In genomic region chr12:83045001-83045531, GRCm38 (mm10) we compare ENCODE assay signal across 8 mouse cellular contexts.
DNase-seq lines count a peak whose midpoint lies in the region; ATAC-seq and TF ChIP-seq lines count a peak whose summit lies in the region.

No protein-coding gene starts in this region.

- TF ChIP-seq EP300 in heart, postnatal 0 days (IDR thresholded peaks at IDR 0.05; ENCODE audit: low read depth) = no peak

- 42% methylated on average over 12 of the region's 12 CpGs for WGBS in kidney, embryonic 16.5 days
- WGBS in heart, postnatal 0 days = 41% methylated on average over 12 of the region's 12 CpGs

- no peaks in the 10 kb centered on the region for H3K36me3 ChIP-seq in kidney, embryonic 16.5 days (ENCODE audit: insufficient read depth, low read length)
- H3K36me3 ChIP-seq in heart, postnatal 0 days (replicated peaks; ENCODE audit: control insufficient read depth, insufficient read depth, low read length) = no peaks in the 10 kb centered on the region

- H3K9ac ChIP-seq in kidney, embryonic 16.5 days (replicated peaks; ENCODE audit: low read length) = no peak overlapping the region
- H3K9ac ChIP-seq in heart, postnatal 0 days (replicated peaks; ENCODE audit: low read depth, low read length) = no peak overlapping the region

- ATAC-seq in kidney, embryonic 16.5 days (ENCODE audit: low FRiP score, low TSS enrichment) = no peak
- ATAC-seq in heart, postnatal 0 days (ENCODE audit: insufficient read depth, low read depth) = no peak

- no peak overlapping the region for H3K4me2 ChIP-seq in kidney, embryonic 16.5 days (replicated peaks; ENCODE audit: low read depth, low read length)
- H3K4me2 ChIP-seq in heart, postnatal 0 days (ENCODE audit: low read depth, low read length) = no peak overlapping the region

- H3K4me3 ChIP-seq in kidney, embryonic 16.5 days (ENCODE audit: low read length) = no peak overlapping the region
- H3K4me3 ChIP-seq in heart, postnatal 0 days (ENCODE audit: low read depth, low read length) = no peak overlapping the region

- H3K27ac ChIP-seq in kidney, embryonic 16.5 days (ENCODE audit: low read length) = no peak overlapping the region
- H3K27ac ChIP-seq in heart, postnatal 0 days (ENCODE audit: low read depth) = no peak overlapping the region

- DNase-seq in kidney, adult 11 months = peak; percentile 28
- DNase-seq in cerebellum, adult 9-11 months = peak; percentile 31
- DNase-seq in heart, postnatal 0 days (ENCODE audit: low spot score) = peak; percentile 22
- peak; percentile 33 for DNase-seq in layer of hippocampus, adult 9-11 months
- peak; percentile 19 for DNase-seq in right cerebral cortex, postnatal 25 days
- DNase-seq in B cell, adult 2 months = no peak
- DNase-seq in spleen, postnatal 4 days (ENCODE audit: low spot score in 2 of 2) = no peak

- no peaks in the 10 kb centered on the region for H3K9me3 ChIP-seq in kidney, embryonic 16.5 days (ENCODE audit: low read length)
- no peaks in the 10 kb centered on the region for H3K9me3 ChIP-seq in heart, postnatal 0 days (replicated peaks; ENCODE audit: control insufficient read depth, low read length)

- no peaks in the 10 kb centered on the region for H3K27me3 ChIP-seq in kidney, embryonic 16.5 days (ENCODE audit: insufficient read depth, low read length)
- no peaks in the 10 kb centered on the region for H3K27me3 ChIP-seq in heart, postnatal 0 days (ENCODE audit: control insufficient read depth, insufficient read depth, low read length)

- peaks cover 17% of the 10 kb centered on the region for H3K4me1 ChIP-seq in kidney, embryonic 16.5 days (ENCODE audit: insufficient read depth, low read length)
- peaks cover 13% of the 10 kb centered on the region for H3K4me1 ChIP-seq in heart, postnatal 0 days (ENCODE audit: control insufficient read depth, insufficient read depth)

- TF ChIP-seq CTCF in heart, postnatal 0 days (IDR thresholded peaks at IDR 0.05; ENCODE audit: low read depth) = no peak

Comparison
In these comparisons a context has a peak if more than half of its experiments do, and no peak if none do; other contexts are left out.
1. DNase-seq: peak in kidney, adult 11 months (single experiment), cerebellum, adult 9-11 months (single experiment), heart, postnatal 0 days (single experiment), layer of hippocampus, adult 9-11 months (single experiment) and right cerebral cortex, postnatal 25 days (single experiment); none in B cell, adult 2 months (0 of 2) and spleen, postnatal 4 days (0 of 2).